Mouse (Mus musculus): ENCODE data around the gene Bri3bp. TPM values are rescaled to one million over a fixed set of nuclear protein-coding genes. Genes with fewer than 3 reads are reported as not detected.

Gene Bri3bp
- polyA plus RNA-seq, 1 experiment from 2014 or later: 50.9 TPM

GRCm38 (mm10) chr5:125470713-125471112 lies 29.3 kb downstream of the Bri3bp start:
- H3K27me3 ChIP-seq (replicated peaks; ENCODE audit: control insufficient read depth, insufficient read depth, low read length): no peaks in the 10 kb centered on the region
- H3K27ac ChIP-seq (ENCODE audit: low read depth): no peak overlapping the region

GRCm38 (mm10) chr5:125472796-125473475 lies 31.6 kb downstream of the Bri3bp start:
- H3K4me2 ChIP-seq (ENCODE audit: low read length): no peak overlapping the region
- peaks cover 18% of the 10 kb centered on the region for H3K4me1 ChIP-seq (replicated peaks; ENCODE audit: control insufficient read depth, insufficient read depth, low read length)
- H3K36me3 ChIP-seq (ENCODE audit: control insufficient read depth, insufficient read depth, low read length): no peaks in the 10 kb centered on the region
- no peak overlapping the region for H3K27ac ChIP-seq (ENCODE audit: low read depth)
- no peak overlapping the region for H3K4me3 ChIP-seq (ENCODE audit: low read depth, low read length)
- DNase-seq (ENCODE audit: low spot score) (no peak), ATAC-seq (replicated peaks; ENCODE audit: low FRiP score, low TSS enrichment, low read depth) (no peak)
- H3K9me3 ChIP-seq (ENCODE audit: control insufficient read depth, low read length): no peaks in the 10 kb centered on the region
- 73% methylated on average over 9 of the region's 9 CpGs for WGBS
- H3K27me3 ChIP-seq (replicated peaks; ENCODE audit: control insufficient read depth, insufficient read depth, low read length): no peaks in the 10 kb centered on the region
- no peak overlapping the region for H3K9ac ChIP-seq (ENCODE audit: low read length)

More at GRCm38 (mm10) chr5:125470713-125471112, 29.3 kb downstream of the Bri3bp start:
- H3K4me1 ChIP-seq (replicated peaks; ENCODE audit: control insufficient read depth, insufficient read depth, low read length): no peaks in the 10 kb centered on the region
- H3K9ac ChIP-seq (ENCODE audit: low read length): no peak overlapping the region
- H3K9me3 ChIP-seq (ENCODE audit: control insufficient read depth, low read length): no peaks in the 10 kb centered on the region
- no peaks in the 10 kb centered on the region for H3K36me3 ChIP-seq (ENCODE audit: control insufficient read depth, insufficient read depth, low read length)
- DNase-seq (ENCODE audit: low spot score): no peak
- H3K4me2 ChIP-seq (ENCODE audit: low read length): no peak overlapping the region
- ATAC-seq (replicated peaks; ENCODE audit: low FRiP score, low TSS enrichment, low read depth): no peak
- whole genome bisulfite sequencing: 94% methylated on average over 4 of the region's 4 CpGs
- H3K4me3 ChIP-seq (ENCODE audit: low read depth, low read length): no peak overlapping the region

- no peak for ATAC-seq (replicated peaks; ENCODE audit: low FRiP score, low TSS enrichment, low read depth)
These were observed 33.7 kb downstream of the Bri3bp start for GRCm38 (mm10) chr5:125475030-125475429.

GRCm38 (mm10) chr5:125475601-125476285 lies 34.4 kb downstream of the Bri3bp start, which contains the start of gene Aacs:
Gene Aacs (plus strand): TSS chr5:125475814.
- Histone ChIP-seq H3K27me3 (replicated peaks; ENCODE audit: control insufficient read depth, insufficient read depth, low read length) (no peaks in the 10 kb centered on the region), H3K36me3 (ENCODE audit: control insufficient read depth, insufficient read depth, low read length) (0 out of 2 replicates have a peak, but pooled peaks cover 6% of the 10 kb centered on the region), H3K27ac (ENCODE audit: low read depth) (peak within 1 kb of the TSS; percentile 64; the same call in 1 of the 2 replicates), H3K4me1 (replicated peaks; ENCODE audit: control insufficient read depth, insufficient read depth, low read length) (peaks cover 26% of the 10 kb centered on the region), H3K4me2 (ENCODE audit: low read length) (peak within 1 kb of the TSS; percentile 69), H3K9ac (ENCODE audit: low read length) (peak within 1 kb of the TSS; percentile 62), H3K4me3 (ENCODE audit: low read depth, low read length) (peak within 1 kb of the TSS; percentile 90), H3K9me3 (ENCODE audit: control insufficient read depth, low read length) (no peaks in the 10 kb centered on the region)
- peak; percentile 100 for DNase-seq (ENCODE audit: low spot score)
- WGBS: under 1% methylated on average over 60 of the region's 60 CpGs
- peak; percentile 94 for ATAC-seq (replicated peaks; ENCODE audit: low FRiP score, low TSS enrichment, low read depth)

More at GRCm38 (mm10) chr5:125475030-125475429, 33.7 kb downstream of the Bri3bp start:
- Histone ChIP-seq H3K27ac (ENCODE audit: low read depth) (no peak overlapping the region), H3K36me3 (ENCODE audit: control insufficient read depth, insufficient read depth, low read length) (0 out of 2 replicates have a peak, but pooled peaks cover 6% of the 10 kb centered on the region), H3K4me2 (ENCODE audit: low read length) (peak overlapping the region; percentile 69), H3K9ac (ENCODE audit: low read length) (peak overlapping the region; percentile 62), H3K4me3 (ENCODE audit: low read depth, low read length) (peak overlapping the region; percentile 90), H3K4me1 (replicated peaks; ENCODE audit: control insufficient read depth, insufficient read depth, low read length) (peaks cover 21% of the 10 kb centered on the region), H3K9me3 (ENCODE audit: control insufficient read depth, low read length) (no peaks in the 10 kb centered on the region), H3K27me3 (replicated peaks; ENCODE audit: control insufficient read depth, insufficient read depth, low read length) (no peaks in the 10 kb centered on the region)
- WGBS: 56% methylated on average over 12 of the region's 12 CpGs
- DNase-seq (ENCODE audit: low spot score): no peak

- H3K4me1 ChIP-seq (replicated peaks; ENCODE audit: control insufficient read depth, insufficient read depth, low read length): peaks cover 26% of the 10 kb centered on the region
- peak overlapping the region; percentile 90 for H3K4me3 ChIP-seq (ENCODE audit: low read depth, low read length)
- no peak overlapping the region for H3K27ac ChIP-seq (ENCODE audit: low read depth)
- peak overlapping the region; percentile 69 for H3K4me2 ChIP-seq (ENCODE audit: low read length)
- H3K9ac ChIP-seq (ENCODE audit: low read length): peak overlapping the region; percentile 62
- no peaks in the 10 kb centered on the region for H3K27me3 ChIP-seq (replicated peaks; ENCODE audit: control insufficient read depth, insufficient read depth, low read length)
- H3K36me3 ChIP-seq (ENCODE audit: control insufficient read depth, insufficient read depth, low read length): 0 out of 2 replicates have a peak, but pooled peaks cover 6% of the 10 kb centered on the region
- H3K9me3 ChIP-seq (ENCODE audit: control insufficient read depth, low read length): no peaks in the 10 kb centered on the region
- DNase-seq (ENCODE audit: low spot score) (no peak), ATAC-seq (replicated peaks; ENCODE audit: low FRiP score, low TSS enrichment, low read depth) (peak; percentile 29)
- 9% methylated on average over 5 of the region's 5 CpGs for WGBS
These were observed 34.9 kb downstream of the Bri3bp start for GRCm38 (mm10) chr5:125476286-125476625.

- no peak for DNase-seq (ENCODE audit: low spot score)
- WGBS: 56% methylated on average over 7 of the region's 7 CpGs
- Histone ChIP-seq H3K4me3 (ENCODE audit: low read depth, low read length) (peak overlapping the region; percentile 90), H3K4me2 (ENCODE audit: low read length) (peak overlapping the region; percentile 69), H3K9me3 (ENCODE audit: control insufficient read depth, low read length) (no peaks in the 10 kb centered on the region), H3K27me3 (replicated peaks; ENCODE audit: control insufficient read depth, insufficient read depth, low read length) (no peaks in the 10 kb centered on the region), H3K36me3 (ENCODE audit: control insufficient read depth, insufficient read depth, low read length) (0 out of 2 replicates have a peak, but pooled peaks cover 6% of the 10 kb centered on the region), H3K27ac (ENCODE audit: low read depth) (no peak overlapping the region), H3K9ac (ENCODE audit: low read length) (peak overlapping the region; percentile 62), H3K4me1 (replicated peaks; ENCODE audit: control insufficient read depth, insufficient read depth, low read length) (peaks cover 26% of the 10 kb centered on the region)
- no peak for ATAC-seq (replicated peaks; ENCODE audit: low FRiP score, low TSS enrichment, low read depth)
These were observed 35.4 kb downstream of the Bri3bp start for GRCm38 (mm10) chr5:125476799-125477198.

- peaks cover 26% of the 10 kb centered on the region for H3K4me1 ChIP-seq (replicated peaks; ENCODE audit: control insufficient read depth, insufficient read depth, low read length)
- peaks cover 6% of the 10 kb centered on the region; the same call in 1 of the 2 replicates for H3K36me3 ChIP-seq (ENCODE audit: control insufficient read depth, insufficient read depth, low read length)
- peak overlapping the region; percentile 11; the same call in 1 of the 2 replicates for H3K9ac ChIP-seq (ENCODE audit: low read length)
- H3K4me2 ChIP-seq (ENCODE audit: low read length): peak overlapping the region; percentile 69
- ATAC-seq (replicated peaks; ENCODE audit: low FRiP score, low TSS enrichment, low read depth) (no peak), DNase-seq (ENCODE audit: low spot score) (no peak)
- no peak overlapping the region for H3K27ac ChIP-seq (ENCODE audit: low read depth)
- H3K9me3 ChIP-seq (ENCODE audit: control insufficient read depth, low read length): no peaks in the 10 kb centered on the region
- 58% methylated on average over 7 of the region's 7 CpGs for WGBS
- no peaks in the 10 kb centered on the region for H3K27me3 ChIP-seq (replicated peaks; ENCODE audit: control insufficient read depth, insufficient read depth, low read length)
- H3K4me3 ChIP-seq (ENCODE audit: low read depth, low read length): peak overlapping the region; percentile 90; the same call in 1 of the 2 replicates
These were observed 36.2 kb downstream of the Bri3bp start for GRCm38 (mm10) chr5:125477533-125477932.

- Histone ChIP-seq H3K4me3 (ENCODE audit: low read depth, low read length) (no peak overlapping the region), H3K27ac (ENCODE audit: low read depth) (no peak overlapping the region), H3K4me2 (ENCODE audit: low read length) (no peak overlapping the region; the same call in 1 of the 2 replicates), H3K9me3 (ENCODE audit: control insufficient read depth, low read length) (no peaks in the 10 kb centered on the region), H3K27me3 (replicated peaks; ENCODE audit: control insufficient read depth, insufficient read depth, low read length) (no peaks in the 10 kb centered on the region), H3K9ac (ENCODE audit: low read length) (no peak overlapping the region), H3K4me1 (replicated peaks; ENCODE audit: control insufficient read depth, insufficient read depth, low read length) (peaks cover 26% of the 10 kb centered on the region), H3K36me3 (ENCODE audit: control insufficient read depth, insufficient read depth, low read length) (peaks cover 11% of the 10 kb centered on the region)
- DNase-seq (ENCODE audit: low spot score) (no peak), ATAC-seq (replicated peaks; ENCODE audit: low FRiP score, low TSS enrichment, low read depth) (no peak)
- WGBS: 72% methylated on average over 7 of the region's 7 CpGs
These were observed 36.7 kb downstream of the Bri3bp start for GRCm38 (mm10) chr5:125478037-125478436.
